Mouse (Mus musculus): ENCODE results near the gene Zfp941.

The Zfp941 gene

DNA sequence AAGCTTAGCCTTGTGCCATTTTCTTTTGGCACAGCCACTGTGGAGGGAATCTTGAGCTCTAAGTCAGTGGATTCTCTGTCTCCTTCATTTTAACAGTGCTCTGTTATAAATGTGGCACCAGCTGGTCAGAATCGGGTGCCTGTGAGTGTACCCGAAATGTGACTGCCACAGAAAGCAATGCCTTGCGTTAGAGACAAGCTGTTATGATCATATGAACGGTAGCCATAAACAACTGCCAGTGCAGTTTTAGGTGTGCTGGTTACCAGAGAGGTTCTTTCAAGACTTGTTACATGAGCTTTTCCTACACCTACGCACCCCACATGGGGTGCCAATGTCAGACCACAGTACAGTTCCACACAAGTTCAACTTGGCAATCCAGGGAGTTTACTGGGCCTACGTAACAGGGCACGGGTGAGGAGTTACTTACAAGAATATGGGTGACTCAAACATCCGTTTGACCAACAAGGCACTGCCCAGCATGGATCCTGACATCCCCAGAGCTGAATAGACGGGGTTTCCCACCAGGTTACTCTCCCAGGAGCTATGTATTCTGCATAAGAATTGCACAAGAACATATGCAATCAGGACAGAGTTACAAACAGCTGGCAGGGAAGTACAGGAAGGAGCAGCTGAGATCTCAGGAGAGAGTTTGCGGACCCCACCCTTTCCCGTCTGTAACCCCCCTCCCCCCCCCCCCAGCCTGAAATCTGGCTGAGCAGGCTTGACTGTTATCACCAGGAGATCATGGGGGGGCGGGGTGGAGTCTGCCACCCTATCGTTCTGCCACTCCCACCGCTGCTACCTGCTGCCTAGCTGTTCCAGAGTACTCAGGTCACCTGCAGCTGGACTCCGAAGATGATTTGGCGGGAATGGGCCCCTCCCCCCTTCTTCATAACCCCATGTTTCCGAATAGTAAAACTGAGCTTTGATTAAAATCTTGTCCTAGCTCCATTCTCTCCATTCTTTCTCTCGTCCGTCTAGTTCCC is 19.1 kb upstream of the Zfp941 start:
- no peak for DNase-seq

DNA sequence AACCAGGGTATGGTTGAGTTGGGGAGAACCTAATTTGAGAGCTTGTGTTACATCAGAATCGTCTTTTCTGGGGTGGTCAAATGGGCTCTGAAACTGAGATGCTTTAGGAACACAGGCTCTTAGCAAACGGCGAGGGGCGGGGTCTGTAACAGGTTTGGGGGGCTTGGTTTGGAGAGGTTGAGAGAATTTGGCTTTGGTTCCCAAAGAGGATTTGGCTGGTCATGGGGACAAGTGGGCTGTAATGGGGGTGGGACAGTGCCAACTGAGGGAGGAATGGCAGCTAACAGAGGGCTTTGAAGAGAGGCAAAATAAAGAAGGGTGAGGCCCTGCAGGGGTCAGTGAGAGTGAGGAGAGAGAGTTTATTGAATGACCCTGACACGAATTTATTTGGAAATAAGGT is 17.6 kb upstream of the Zfp941 start:
- DNase-seq = no peak

DNA sequence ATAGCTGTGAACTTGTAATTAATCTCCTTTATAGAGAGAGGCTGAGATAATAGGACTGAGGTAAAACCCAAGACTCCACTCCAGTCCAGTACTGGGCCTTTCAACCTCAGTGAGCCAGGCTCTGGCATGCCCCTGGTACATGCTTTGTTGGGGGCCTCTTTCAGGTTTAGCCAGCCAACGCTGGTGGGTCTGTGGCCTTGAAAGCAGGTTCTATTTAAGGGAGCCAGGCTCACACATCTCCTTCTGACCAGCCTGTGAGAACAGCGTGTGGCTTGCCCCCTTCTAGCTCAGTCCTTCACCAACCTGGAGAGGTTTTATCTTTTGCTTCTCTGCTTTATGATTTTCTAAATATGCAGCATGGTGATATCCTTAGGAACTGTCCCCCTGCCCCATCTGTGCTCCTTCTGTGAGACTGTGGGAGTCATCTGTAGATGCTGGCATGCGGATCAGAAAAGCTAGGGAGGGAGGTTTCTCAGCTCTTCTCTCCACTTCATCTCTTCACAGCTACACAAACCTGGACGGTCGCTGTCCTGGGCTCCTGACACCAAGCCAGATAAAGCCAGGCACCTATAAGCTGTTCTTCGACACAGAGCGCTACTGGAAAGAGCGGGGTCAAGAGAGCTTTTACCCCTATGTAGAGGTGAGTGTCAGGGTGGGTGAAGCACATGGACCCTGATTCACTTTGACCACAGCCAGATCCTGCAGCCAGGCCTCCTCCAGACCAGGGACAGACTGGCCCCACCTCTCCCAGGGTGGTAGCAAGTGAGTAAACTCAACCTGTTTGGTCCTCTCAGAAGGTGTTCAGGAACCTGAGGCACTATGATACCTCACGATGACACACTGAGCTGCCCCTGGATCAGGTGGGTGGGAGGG is 14.5 kb upstream of the Zfp941 start:
- DNase-seq = no peak

DNA sequence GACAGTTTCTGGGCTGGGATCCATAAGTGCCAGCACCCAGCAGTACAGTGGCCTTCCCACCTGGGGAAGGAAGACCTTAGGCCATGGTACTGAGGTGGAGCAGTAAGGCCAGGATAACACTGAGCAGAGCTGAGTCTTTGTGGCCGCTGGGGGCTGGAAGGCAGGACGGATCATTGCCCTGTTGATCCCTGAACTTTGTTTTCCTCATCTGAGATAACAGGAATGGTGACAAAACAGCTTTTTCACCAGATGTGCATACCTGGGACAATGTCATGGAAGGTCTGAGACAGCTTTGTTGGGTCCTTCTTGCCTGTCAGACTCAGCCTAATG is 13.7 kb upstream of the Zfp941 start:
- no peak for DNase-seq

DNA sequence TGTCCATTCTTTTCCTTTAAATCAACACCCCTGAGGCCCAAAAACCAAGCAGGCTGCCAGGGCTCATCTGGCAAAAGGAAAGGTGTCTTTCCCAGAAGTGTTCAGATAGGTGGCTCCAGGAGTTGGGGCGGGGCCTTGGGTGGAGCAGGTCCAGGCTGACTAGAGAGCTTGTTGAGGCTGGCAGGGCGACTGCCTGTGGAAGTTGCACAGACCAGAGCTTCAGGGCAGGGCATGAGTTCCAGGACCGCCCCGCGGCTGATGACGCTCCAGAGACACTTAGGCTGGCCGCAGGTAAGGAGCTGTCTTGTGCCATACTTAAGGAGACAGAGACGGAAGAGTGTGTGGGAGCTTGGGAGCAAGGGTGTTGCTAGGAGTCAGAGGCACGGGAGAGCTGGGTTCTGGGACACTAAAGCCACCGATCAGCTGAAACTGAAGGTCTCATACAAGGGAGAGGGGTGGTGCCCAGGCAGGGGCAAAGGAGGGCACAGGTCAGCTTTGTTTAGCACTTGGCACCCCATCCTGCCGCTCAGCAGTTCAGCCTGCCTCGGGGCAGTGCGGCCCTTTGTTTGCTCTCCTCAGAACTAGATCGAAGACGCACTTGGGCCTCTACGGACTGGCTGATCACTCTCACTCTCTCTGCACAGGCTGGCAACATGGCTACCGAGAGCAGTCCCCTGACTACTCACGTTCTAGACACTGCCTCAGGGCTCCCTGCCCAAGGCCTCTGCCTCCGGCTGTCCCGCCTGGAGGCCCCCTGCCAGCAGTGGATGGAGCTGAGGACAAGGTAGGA is 13.2 kb upstream of the Zfp941 start, which contains the start of gene Urah:
Urah (plus strand) TSS at position 51 of the 790 bp plus-strand sequence.
- peak; percentile 45 for DNase-seq

DNA sequence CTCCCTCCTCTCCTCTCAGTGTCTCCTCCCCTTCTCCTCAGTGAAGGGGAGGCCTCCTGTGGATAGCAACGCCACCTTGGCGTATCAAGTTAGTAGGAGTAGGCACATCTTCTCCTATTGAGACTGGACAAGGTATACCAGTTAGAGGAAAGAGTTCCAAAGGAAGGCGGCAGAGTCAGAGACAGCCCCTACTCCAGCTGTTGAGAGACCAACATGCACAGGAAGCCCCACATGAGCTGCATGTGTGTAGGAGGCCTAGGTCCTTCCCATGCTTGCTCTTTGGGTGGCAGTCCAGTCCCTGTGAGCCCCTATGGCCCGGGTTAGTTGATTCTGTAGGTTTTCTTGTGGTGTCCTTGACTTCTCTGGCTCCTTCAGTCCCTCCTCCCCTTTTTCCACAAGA is 11.4 kb upstream of the Zfp941 start:
- DNase-seq = no peak

DNA sequence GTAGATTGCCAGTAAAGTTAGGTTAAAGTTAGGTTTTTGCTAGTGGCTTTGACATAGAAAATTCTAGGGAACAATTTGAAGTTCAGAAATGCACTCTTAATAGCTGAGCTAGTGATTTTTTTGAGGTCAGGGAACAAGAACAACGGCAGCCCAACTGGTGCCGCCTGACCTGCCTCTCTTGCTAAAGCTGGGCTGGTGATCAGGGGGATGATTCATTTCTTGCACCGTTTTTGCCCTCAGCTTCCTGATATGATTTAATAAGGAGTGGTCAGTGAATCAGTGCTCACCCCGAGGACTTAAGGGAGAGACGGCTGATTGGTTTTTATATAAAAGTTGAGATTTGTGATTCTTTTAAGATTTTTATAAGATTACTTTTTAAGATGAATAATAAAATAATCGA is 9.5 kb upstream of the Zfp941 start:
- no peak for DNase-seq

DNA sequence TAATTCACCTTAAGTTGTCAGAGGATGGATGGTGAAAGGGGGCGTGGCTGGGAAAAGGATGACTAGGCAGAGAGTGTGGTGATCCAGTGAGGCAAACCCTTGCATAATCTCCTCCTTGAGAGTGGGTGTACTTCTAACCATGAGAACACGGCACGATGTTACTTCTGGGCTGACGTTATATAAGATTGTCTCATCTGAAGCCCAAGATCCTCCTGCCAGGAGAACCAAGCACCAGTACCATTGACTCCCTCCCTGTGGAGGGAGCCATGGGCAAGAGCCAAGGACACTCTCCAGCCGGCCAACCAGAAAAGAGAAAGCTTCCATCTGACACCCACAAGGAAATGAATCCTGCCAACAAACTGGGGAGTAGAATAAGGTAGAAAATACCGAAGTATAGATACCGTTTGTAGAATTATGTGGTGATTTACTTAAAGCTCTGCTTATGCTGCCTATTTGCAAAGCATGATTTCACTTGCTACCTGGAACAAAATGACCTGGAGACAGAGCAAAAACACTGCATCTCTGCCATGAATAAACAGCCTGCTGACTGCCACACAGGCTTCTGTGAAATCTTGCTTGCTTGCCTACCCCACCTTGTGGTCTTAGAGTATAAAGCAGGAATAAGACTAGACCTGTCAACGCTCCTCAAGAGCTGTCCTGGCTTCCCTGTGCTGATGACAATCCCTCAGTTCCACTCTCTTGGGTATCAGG is 6.3 kb upstream of the Zfp941 start:
- peak; percentile 42 for DNase-seq

DNA sequence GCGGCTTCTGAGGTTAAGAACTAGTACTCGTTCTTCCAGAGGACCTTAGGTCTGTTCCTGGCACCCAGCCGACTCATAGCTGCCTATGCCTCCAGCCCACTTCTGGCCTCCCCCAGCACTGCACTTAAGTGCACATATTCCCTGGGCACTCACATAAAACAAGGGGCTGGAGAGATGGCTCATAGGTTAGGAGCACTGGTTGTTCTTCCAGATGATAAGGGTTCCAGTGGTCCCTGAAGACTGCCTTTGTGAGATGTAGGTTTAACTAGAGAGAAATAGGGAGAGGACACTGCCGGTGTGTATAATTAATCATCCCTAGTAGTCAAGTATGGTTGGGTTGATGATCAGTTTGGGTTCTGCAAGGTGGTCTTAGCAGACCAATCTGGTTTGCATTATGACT is 753 bp upstream of the Zfp941 start:
- DNase-seq = no peak

DNA sequence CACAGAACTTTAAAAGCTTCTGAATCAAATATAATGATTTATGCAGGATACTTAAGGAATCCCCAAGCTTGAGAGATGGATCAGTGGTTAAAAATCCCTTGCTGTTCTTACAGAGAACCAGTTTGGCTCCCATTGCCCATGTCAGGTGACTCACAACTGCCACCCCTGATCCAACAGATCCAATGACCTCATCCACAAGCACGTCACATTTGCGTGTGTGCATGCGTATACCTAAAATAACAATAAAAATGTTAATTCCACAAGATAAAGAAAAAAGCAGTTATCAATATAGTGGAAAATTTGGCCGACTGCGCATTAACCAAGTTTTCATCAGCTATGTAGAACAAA is 699 bp downstream of the Zfp941 start:
- DNase-seq = no peak

DNA sequence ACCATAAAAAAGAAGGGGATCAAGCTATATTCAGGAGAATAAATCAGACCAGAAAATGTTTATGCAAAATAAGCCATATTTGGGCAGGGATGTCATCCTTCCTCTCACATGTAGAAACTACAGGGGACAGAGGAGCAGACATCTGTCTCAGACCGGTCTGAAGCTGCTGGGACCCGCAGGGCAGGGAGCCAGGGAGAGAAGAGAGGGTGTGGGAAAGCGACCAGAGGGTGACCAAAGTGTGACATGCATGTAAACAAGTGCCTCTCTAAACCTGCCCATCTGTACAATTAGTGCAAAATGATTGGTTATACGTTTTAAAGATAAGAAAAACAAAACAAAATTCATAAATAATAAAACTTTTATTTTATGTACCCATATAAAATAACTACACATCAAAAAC is 1.8 kb downstream of the Zfp941 start:
- DNase-seq = no peak

DNA sequence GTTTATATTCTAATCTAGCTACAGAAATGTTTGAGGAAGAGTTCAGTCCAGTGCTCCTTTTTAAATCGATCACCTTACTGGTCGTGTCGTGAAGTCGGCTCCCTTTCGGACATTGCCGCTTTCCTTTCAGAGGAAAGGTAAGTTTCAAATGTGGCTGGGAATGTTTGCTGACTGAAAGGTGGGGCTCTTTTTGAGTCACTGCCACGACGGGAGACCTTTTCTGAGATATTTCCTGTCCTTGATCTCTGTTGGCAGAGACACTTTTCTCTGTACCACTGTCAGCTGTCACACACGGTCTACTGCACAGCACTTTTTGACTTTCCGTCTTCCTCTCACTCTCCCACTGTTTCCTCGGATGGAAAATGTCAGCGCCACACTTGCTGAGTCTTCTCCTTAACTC is 9.1 kb downstream of the Zfp941 start:
- DNase-seq = no peak

DNA sequence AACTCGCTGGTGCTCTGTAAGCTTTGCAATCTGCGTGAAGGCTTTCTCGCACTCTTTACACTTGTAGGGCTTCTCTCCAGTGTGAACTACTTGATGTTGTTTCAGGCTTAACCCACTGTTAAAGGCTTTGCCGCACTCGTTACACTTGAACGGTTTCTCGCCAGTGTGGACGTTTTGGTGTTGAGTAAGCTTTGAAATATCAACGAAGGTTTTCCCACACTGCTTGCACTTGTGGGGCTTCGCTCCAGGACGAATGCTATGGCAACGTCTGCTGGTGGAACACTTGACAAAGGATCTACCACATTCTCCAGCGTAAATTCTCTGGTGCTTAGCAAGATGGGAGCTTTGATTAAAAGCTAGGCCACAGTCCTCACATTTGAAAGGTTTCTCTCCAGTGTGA is 10.3 kb downstream of the Zfp941 start:
- DNase-seq = no peak

DNA sequence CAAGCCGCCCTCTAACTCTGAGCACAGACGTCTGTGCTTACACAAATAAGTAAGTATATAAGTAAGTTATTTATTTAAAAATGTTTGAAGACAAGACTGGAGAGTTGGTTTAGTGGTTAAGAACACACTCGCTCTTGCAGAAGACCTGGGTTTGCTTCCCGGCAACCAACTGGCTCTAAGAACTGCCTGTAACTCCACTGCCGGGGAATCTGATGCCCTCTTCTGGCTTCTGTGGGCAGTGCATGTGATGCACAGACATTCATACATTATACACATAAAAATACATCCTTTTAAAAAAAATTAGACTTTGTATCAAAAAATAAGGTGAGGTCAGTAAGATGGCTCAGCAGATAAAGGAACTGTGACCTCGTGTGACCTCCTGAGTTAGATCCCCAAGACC is 11.5 kb downstream of the Zfp941 start:
- DNase-seq = no peak

DNA sequence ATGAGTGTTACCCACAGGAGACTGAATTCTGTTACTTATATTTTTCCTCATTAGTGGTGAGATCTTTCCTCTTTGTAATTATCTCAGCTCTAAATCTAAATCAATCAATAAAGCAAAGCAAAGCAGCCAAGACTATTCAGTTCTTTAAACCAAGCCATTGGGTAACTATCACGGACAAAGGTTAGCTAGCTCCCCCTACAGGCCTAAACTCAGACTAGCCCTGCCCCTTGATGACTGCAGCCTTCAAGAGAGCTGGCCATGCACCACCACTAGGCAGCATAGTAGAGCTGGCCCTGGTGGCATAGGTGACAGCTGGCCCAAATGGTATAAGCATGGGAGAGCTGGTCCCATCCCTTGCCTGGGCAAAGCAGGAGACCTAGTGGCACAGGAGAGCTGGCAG is 16.3 kb downstream of the Zfp941 start:
- peak; percentile 71 for DNase-seq

DNA sequence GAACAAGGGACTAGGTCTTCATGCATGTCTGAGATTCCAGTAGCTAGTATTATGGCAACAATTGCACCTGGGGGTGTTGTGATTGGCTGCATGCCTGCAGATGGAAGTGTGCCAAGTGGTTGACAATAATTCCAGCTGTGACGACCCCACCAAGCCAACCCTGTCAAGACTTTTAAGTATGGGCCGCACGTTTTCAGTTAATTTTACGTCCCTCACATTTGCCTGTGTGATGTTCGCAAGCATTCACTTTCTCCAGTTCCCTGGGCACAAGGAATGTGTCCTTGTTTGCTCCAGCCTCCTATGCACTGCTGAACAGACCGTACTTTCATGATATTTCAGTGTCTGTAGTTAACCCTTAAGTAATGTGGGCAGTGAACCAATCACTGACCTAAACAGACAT is 19.3 kb downstream of the Zfp941 start:
- no peak for DNase-seq

DNA sequence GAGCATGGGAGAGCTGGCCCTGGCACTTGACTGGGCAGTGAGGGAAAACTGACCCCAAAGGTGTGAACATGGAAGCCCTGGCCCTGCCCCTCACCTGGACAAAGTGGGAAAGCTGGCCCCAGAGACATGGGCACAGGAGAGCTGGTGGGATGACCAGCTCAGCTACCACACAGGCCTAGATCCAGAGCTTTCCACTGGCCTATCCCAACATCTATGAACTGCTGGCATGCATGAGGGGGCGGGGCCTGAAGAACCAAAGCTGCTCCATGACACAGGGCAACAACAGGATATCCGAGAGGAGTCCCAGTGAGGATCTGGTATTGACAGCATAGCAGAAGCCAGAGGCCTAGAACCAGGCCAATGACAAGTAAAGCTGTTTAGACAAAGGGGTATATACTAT is 23.8 kb downstream of the Zfp941 start:
- no peak for DNase-seq

DNA sequence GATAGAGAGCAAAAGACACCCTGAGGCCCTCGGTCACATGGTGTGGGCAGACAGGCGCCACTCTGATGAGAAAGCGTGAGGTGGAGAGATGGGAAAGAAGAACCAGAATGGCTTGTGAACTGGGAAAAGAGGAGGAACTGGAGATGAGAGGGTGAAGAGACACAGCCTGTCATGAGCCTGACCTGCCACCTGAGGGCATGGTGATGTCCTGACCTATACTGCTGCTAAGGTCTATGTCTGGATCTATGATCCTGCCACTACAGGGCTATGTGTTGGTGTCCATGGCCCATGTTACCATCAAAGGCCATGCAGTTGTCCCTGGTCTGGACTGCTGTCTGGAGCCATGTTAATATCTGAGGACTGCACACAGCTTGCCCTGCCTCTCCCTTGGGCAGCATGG is 24.4 kb downstream of the Zfp941 start:
- no peak for DNase-seq

DNA sequence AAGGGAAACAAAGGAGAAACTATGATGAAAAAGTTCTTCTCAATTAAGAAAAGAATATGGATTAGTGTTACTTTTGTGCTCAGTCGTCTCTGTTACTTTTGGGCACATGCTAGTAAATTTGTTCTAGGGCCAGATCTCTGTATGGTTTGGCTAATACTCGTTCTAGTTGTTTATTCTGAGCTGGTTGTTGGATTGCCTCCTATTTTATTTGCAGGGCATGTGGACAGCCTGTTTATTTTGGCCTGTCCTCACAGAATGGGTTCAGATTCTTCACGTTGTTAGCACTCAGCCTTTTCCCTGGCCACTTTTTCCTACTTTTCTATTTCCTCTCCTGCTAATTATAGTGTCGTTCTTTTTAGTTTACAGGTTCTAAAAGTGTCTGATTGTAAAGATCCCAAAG is 28.4 kb downstream of the Zfp941 start:
- DNase-seq = no peak

DNA sequence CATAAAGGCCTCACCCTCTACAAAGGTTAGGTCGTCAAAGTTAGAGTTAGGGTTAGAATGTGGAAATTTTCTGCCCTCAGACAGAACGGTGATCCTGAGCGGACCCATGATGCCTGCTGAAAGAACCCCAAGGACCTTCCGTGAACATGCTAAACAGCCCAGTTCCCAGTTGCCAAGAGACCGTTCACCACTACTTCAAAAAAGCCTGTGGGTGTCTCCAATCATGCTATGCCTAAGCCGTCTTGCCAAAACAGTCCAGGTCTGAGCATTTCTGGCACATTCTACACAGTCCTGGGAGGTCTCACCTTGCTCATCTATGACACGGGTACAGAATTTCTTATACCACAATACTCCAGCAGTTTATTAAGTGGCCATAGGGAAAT is 33.9 kb downstream of the Zfp941 start:
- no peak for DNase-seq

DNA sequence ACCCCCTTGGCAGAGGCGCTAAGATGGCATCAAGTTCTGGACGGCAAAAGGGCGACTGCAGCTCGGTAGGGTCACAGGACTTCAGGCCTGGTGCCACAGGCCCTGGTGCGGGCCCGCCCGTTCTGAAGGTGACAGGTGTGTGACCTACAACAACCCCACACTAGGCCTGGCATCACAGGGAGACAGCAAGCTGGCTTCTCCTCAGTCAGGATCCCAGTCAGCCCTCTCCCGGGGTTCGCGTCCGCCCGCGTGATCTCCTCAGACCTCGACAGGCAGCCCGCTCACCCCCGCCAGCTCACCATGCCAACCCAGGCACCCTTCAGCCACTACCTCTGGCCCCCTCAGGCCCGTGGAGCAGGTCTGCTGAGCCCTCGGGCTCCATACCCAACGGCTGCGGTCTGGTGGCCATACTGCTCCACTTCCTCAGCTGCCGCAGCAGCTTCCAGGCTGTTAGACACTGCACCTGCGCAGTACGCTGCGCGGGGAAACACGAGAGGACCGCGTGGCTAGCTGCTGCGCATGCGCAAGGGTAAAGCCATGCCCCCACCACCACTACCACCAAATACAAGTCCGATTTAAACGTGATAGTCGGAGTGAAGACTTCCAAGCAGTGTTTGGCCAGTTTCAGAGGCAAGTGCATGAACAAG is 34.4 kb downstream of the Zfp941 start, which contains the start of gene Syce1:
Syce1 (minus strand) TSS at position 447 of the 647 bp plus-strand sequence.
- DNase-seq = no peak

DNA sequence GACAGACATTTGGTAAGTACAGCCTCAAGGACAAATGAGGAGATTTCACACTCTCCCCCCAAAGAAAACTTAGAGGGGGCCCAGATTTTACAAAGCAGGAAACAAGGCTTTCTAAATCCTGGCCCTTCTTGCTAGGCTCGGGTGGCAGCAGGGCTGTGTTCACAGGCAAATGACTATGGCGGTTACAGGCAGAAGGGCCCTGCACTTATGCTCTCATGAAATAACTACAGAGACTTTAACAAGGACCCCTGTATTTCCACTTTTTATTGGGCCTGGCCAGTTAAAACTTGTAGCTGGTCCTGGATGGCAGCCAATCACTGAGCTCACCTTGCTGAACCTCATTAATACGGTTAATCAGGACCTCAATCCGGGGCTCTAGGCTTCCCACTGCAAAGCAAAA is 41.4 kb downstream of the Zfp941 start:
- DNase-seq = no peak

Measured in lung, postnatal 10 days (tissue).